Mouse (Mus musculus): ENCODE results near the gene Otub2. TPM values are rescaled to one million over a fixed set of nuclear protein-coding genes. Genes with fewer than 3 reads are reported as not detected.

Otub2 gene
- polyA plus RNA-seq, 1 experiment from 2014 or later, result 23.1 TPM

DNA sequence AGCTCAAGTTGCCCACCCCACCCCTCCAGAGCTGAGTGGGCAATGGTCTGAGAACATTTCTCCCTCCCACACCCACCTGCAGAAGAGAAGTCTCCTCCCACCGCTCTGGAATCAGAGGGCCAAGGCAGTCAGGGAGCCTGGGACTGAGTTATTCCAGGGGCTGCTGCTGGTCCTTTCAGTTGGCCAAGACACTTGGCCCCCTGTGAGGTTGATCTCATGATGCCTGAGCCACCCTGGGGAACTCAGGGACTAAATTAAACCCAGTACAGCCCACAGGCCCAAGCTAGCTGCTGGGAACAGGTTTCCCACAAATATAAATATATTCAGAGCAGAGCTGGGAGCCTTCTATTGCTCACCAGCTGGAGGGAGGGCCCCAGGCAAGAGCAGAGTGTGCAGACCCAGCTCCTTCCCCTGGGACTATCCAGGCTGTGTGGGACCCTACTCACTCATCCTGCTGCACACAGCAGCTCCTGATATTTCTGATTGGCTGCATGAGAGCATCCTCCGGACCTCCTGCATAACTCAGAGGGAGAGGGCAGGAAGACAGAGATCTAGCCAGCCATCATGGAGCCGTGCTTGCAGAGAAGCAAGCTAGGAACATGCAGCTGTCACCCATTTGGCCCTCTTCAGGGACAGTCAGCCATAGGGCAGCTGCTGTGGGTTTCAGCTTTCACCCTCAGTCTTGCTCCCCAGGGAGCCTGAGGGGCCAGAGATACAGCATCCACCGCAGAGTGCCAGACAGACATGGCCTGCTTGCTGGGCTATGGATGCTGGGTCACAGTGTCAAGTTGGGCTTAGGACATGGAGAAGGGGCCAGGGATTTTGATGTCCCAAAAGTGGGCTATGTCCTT, 29.3 kb upstream of the Otub2 start:
- WGBS, result 63% methylated on average over 4 of the region's 4 CpGs
- no peak overlapping the region for H3K9ac ChIP-seq (replicated peaks)
- ATAC-seq (ENCODE audit: low FRiP score), result no peak

DNA sequence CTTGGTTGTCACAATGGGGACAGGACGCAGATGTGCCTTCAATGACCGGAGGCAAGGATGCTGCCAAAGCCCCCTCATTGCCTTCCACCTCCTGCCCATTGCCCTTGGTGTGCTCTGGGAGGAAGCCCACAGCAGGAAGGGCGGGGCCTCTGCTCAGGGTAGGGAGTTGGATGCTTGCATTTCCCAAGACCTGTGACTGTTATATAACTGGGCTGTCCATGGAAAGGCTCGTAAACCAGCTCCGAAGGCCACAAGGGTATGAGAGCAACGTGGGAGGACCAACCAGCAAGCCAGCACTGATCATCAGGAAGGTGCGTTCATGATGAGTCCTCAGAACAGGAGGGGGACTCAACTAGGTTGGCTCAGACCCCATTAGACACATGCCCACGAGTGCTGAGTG, 27.7 kb upstream of the Otub2 start:
- H3K27ac ChIP-seq (replicated peaks), result no peak overlapping the region
- H3K4me1 ChIP-seq, result no peaks in the 10 kb centered on the region
- no peak overlapping the region for H3K4me3 ChIP-seq (replicated peaks)
- no peak overlapping the region for H3K9ac ChIP-seq (replicated peaks)
- 80% methylated on average over 8 of the region's 8 CpGs for WGBS
- H3K36me3 ChIP-seq, result no peaks in the 10 kb centered on the region
- H3K9me3 ChIP-seq (replicated peaks), result no peaks in the 10 kb centered on the region
- ATAC-seq (ENCODE audit: low FRiP score), result no peak
- H3K27me3 ChIP-seq (replicated peaks), result no peaks in the 10 kb centered on the region
- no peak overlapping the region for H3K4me2 ChIP-seq

More for the DNA sequence above, 29.3 kb upstream of the Otub2 start:
- no peak overlapping the region for H3K4me3 ChIP-seq (replicated peaks)
- no peaks in the 10 kb centered on the region for H3K36me3 ChIP-seq
- no peak overlapping the region for H3K4me2 ChIP-seq
- H3K9me3 ChIP-seq (replicated peaks), result no peaks in the 10 kb centered on the region
- H3K27ac ChIP-seq (replicated peaks), result no peak overlapping the region
- H3K27me3 ChIP-seq (replicated peaks), result no peaks in the 10 kb centered on the region
- no peaks in the 10 kb centered on the region for H3K4me1 ChIP-seq

DNA sequence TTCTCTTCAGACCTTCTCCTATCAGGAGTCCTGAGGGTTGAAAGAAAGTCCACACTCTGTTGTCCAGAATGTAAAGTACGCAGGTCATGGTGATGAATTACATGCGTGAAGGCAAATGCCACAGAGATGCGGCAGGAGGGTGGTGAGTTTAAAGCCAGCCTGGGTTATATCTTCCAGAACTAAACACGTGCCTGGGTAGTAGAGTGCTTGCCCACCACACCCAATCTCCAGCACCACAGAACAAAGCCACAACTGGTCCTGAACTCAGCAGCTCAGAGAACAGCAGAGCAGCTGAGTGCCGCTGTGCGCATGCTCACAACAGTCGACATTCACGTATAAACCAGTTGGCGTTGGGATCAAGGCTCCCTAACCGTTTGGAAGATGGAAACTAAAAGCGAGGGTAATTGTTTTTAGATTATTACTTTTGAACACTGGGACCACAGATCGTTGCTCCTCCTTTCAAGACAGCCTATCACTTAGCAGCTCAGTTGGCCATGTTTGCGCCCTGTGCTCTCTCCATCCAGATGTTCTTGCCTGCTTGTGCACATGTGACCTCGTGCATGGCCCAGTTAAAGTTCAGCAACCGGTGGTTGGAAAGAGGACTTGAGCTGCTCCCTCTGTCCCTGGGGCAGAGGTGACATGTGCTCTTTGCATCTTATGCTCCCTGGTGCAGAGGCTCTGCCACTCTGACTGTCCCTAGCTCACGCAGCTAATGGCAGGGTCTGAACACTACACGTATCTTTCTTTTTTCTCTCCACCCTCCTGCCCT, 26.8 kb upstream of the Otub2 start:
- 88% methylated on average over 17 of the region's 17 CpGs for WGBS

GRCm38 (mm10) chr12:103362336-103362735, 26.1 kb upstream of the Otub2 start:
- H3K9ac ChIP-seq (replicated peaks), result no peak overlapping the region
- ATAC-seq (ENCODE audit: low FRiP score), result no peak
- no peak overlapping the region for H3K4me3 ChIP-seq (replicated peaks)
- H3K27ac ChIP-seq (replicated peaks), result no peak overlapping the region
- no peaks in the 10 kb centered on the region for H3K36me3 ChIP-seq
- H3K4me2 ChIP-seq, result no peak overlapping the region
- 91% methylated on average over 3 of the region's 3 CpGs for WGBS
- no peaks in the 10 kb centered on the region for H3K9me3 ChIP-seq (replicated peaks)
- no peaks in the 10 kb centered on the region for H3K4me1 ChIP-seq
- no peaks in the 10 kb centered on the region for H3K27me3 ChIP-seq (replicated peaks)

More for the DNA sequence above, 26.8 kb upstream of the Otub2 start:
- Histone ChIP-seq H3K9me3 (replicated peaks) (no peaks in the 10 kb centered on the region), H3K4me2 (no peak overlapping the region), H3K9ac (replicated peaks) (no peak overlapping the region), H3K4me1 (no peaks in the 10 kb centered on the region), H3K27ac (replicated peaks) (no peak overlapping the region), H3K36me3 (no peaks in the 10 kb centered on the region), H3K27me3 (replicated peaks) (no peaks in the 10 kb centered on the region), H3K4me3 (replicated peaks) (no peak overlapping the region)
- no peak for ATAC-seq (ENCODE audit: low FRiP score)

DNA sequence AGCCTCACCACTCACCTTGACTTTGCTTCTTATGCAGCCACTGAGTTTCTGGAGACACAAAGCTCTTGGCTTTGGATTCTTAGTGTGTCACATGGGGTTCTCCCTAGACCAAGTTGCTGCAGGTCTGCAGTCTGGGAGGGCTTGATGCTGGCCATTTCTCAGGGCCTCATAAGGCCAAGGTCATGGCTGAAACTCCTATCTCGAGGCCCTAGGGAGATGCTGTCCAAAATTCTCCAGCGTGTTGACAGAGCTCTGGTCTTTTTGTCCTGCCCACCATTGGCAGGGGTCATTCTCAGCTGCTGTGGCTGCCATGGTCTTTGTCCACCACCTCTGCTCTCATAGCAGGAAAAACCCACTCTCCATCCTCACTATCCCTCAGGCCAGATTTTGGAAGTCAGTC, 21.3 kb upstream of the Otub2 start:
- no peak overlapping the region for H3K9ac ChIP-seq (replicated peaks)
- H3K9me3 ChIP-seq (replicated peaks), result no peaks in the 10 kb centered on the region
- no peak overlapping the region for H3K4me2 ChIP-seq
- no peaks in the 10 kb centered on the region for H3K27me3 ChIP-seq (replicated peaks)
- WGBS, result 82% methylated on average over 2 of the region's 2 CpGs
- ATAC-seq (ENCODE audit: low FRiP score), result no peak
- H3K36me3 ChIP-seq, result no peaks in the 10 kb centered on the region
- no peak overlapping the region for H3K27ac ChIP-seq (replicated peaks)
- no peak overlapping the region for H3K4me3 ChIP-seq (replicated peaks)
- H3K4me1 ChIP-seq, result peaks cover 6% of the 10 kb centered on the region; the same call in 1 of the 2 replicates

- no peaks in the 10 kb centered on the region for H3K27me3 ChIP-seq (replicated peaks)
- H3K9me3 ChIP-seq (replicated peaks), result no peaks in the 10 kb centered on the region
- peak; percentile 85 for ATAC-seq (ENCODE audit: low FRiP score)
- H3K4me1 ChIP-seq, result peaks cover 6% of the 10 kb centered on the region; the same call in 1 of the 2 replicates
- H3K9ac ChIP-seq (replicated peaks), result no peak overlapping the region
- no peak overlapping the region for H3K4me3 ChIP-seq (replicated peaks)
- no peaks in the 10 kb centered on the region for H3K36me3 ChIP-seq
- H3K27ac ChIP-seq (replicated peaks), result no peak overlapping the region
- peak overlapping the region; percentile 26 for H3K4me2 ChIP-seq
- 20% methylated on average over 18 of the region's 18 CpGs for WGBS
These were observed 20.7 kb upstream of the Otub2 start for GRCm38 (mm10) chr12:103367620-103368325.

GRCm38 (mm10) chr12:103368326-103368669, 20.2 kb upstream of the Otub2 start:
- Histone ChIP-seq H3K4me2 (peak overlapping the region; percentile 26; the same call in 1 of the 2 replicates), H3K27ac (replicated peaks) (no peak overlapping the region), H3K4me1 (peaks cover 6% of the 10 kb centered on the region; the same call in 1 of the 2 replicates), H3K9me3 (replicated peaks) (no peaks in the 10 kb centered on the region), H3K4me3 (replicated peaks) (no peak overlapping the region), H3K27me3 (replicated peaks) (no peaks in the 10 kb centered on the region), H3K9ac (replicated peaks) (no peak overlapping the region), H3K36me3 (no peaks in the 10 kb centered on the region)
- 84% methylated on average over 7 of the region's 7 CpGs for WGBS
- ATAC-seq (ENCODE audit: low FRiP score), result peak; percentile 6; the same call in 1 of the 2 replicates

DNA sequence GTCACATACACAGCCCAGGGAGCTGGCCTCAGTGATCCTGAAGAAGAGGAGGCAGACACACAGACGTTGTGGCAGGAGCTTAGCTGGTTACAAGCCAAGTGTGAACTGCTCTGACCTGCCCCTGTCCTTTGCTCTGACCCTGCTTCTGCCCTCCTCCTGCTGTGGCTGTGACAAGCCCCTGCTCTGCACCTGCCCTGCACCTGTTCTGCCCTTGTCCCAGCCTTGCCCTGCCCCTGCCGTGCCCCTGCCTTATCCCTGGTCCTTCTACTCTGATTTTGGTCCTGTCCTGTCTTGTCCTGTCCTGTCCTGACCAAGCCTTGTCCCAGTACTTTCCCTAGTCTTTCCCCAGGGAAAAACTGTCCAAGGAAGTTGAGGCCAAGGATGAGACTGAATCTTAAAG, 19.7 kb upstream of the Otub2 start:
- no peak overlapping the region for H3K27ac ChIP-seq (replicated peaks)
- H3K9me3 ChIP-seq (replicated peaks), result no peaks in the 10 kb centered on the region
- 65% methylated on average over 2 of the region's 2 CpGs for WGBS
- no peak for ATAC-seq (ENCODE audit: low FRiP score)
- H3K27me3 ChIP-seq (replicated peaks), result no peaks in the 10 kb centered on the region
- H3K36me3 ChIP-seq, result no peaks in the 10 kb centered on the region
- H3K4me3 ChIP-seq (replicated peaks), result no peak overlapping the region
- H3K4me2 ChIP-seq, result no peak overlapping the region
- H3K9ac ChIP-seq (replicated peaks), result no peak overlapping the region
- peaks cover 6% of the 10 kb centered on the region; the same call in 1 of the 2 replicates for H3K4me1 ChIP-seq

GRCm38 (mm10) chr12:103370861-103371260, 17.6 kb upstream of the Otub2 start:
- ATAC-seq (ENCODE audit: low FRiP score), result no peak
- no peaks in the 10 kb centered on the region for H3K36me3 ChIP-seq
- H3K4me3 ChIP-seq (replicated peaks), result no peak overlapping the region

GRCm38 (mm10) chr12:103371711-103372110, 16.8 kb upstream of the Otub2 start:
- WGBS, result 21% methylated on average over 6 of the region's 6 CpGs
- Histone ChIP-seq H3K4me3 (replicated peaks) (no peak overlapping the region), H3K9me3 (replicated peaks) (no peaks in the 10 kb centered on the region), H3K36me3 (no peaks in the 10 kb centered on the region), H3K4me2 (no peak overlapping the region), H3K27ac (replicated peaks) (no peak overlapping the region), H3K4me1 (peaks cover 6% of the 10 kb centered on the region; the same call in 1 of the 2 replicates), H3K9ac (replicated peaks) (no peak overlapping the region), H3K27me3 (replicated peaks) (no peaks in the 10 kb centered on the region)
- ATAC-seq (ENCODE audit: low FRiP score), result no peak

More at GRCm38 (mm10) chr12:103370861-103371260, 17.6 kb upstream of the Otub2 start:
- Histone ChIP-seq H3K27ac (replicated peaks) (no peak overlapping the region), H3K27me3 (replicated peaks) (no peaks in the 10 kb centered on the region), H3K9ac (replicated peaks) (no peak overlapping the region), H3K4me1 (peaks cover 6% of the 10 kb centered on the region; the same call in 1 of the 2 replicates), H3K4me2 (no peak overlapping the region), H3K9me3 (replicated peaks) (no peaks in the 10 kb centered on the region)
- WGBS, result 84% methylated on average over 4 of the region's 4 CpGs

DNA sequence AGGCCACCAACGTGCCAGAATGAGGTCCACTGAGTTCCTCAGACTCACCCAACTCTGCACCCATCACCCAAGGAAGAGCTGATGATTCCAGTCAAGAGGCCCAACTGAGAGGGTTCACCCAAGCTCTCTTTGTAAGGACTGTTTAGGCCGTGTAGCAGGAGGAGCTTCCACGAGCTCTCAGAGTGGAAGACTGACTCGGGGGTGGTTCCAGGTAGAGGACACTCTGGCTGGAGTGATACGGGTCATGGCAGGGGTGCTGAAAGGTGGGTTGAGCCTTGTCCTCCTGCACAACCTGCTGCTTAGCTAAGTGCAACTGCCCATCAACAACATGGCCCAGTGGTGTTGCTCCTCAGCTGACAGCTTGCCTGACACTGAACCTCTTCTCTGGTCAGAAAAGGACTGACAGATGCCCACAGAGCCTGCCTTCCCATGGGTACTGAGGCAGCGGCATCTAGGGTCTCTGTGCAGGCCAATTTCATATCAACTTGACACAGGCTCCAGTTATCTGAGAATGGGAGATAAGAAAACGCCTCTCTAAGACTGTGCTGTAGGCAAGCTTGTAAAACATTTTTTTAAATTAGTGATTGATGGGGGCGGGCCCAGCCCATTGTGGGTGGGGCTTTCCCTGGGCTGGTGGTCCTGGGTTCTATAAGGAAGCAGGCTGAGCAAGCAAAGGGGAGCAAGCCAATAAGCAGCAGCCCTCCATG, 14.8 kb upstream of the Otub2 start:
- no peaks in the 10 kb centered on the region for H3K9me3 ChIP-seq (replicated peaks)
- H3K4me1 ChIP-seq, result no peaks in the 10 kb centered on the region
- H3K4me2 ChIP-seq, result no peak overlapping the region
- no peak overlapping the region for H3K9ac ChIP-seq (replicated peaks)
- H3K27ac ChIP-seq (replicated peaks), result no peak overlapping the region
- ATAC-seq (ENCODE audit: low FRiP score), result no peak
- H3K4me3 ChIP-seq (replicated peaks), result no peak overlapping the region
- no peaks in the 10 kb centered on the region for H3K27me3 ChIP-seq (replicated peaks)
- 82% methylated on average over 8 of the region's 8 CpGs for WGBS
- no peaks in the 10 kb centered on the region for H3K36me3 ChIP-seq
